Mouse (Mus musculus) bone marrow, adult 2 months (tissue): ENCODE data around the gene Trp53i11.

Source experiments
- CTCF ChIP-seq: fragments of 200-500 bp; IDR thresholded peaks from 2 replicates; pipeline ENCODE4 v1.5.1; 2011; ENCODE audit warnings: low read length, control low read depth; ENCODE audit not compliant: control insufficient read depth, insufficient read depth
- POLR2A ChIP-seq: fragments of 200-500 bp; IDR thresholded peaks from 2 replicates; pipeline ENCODE4 v1.6.1; 2011; ENCODE audit warnings: low read depth, mild to moderate bottlenecking, control low read depth, low read length, borderline replicate concordance; ENCODE audit not compliant: control insufficient read depth

DNA sequence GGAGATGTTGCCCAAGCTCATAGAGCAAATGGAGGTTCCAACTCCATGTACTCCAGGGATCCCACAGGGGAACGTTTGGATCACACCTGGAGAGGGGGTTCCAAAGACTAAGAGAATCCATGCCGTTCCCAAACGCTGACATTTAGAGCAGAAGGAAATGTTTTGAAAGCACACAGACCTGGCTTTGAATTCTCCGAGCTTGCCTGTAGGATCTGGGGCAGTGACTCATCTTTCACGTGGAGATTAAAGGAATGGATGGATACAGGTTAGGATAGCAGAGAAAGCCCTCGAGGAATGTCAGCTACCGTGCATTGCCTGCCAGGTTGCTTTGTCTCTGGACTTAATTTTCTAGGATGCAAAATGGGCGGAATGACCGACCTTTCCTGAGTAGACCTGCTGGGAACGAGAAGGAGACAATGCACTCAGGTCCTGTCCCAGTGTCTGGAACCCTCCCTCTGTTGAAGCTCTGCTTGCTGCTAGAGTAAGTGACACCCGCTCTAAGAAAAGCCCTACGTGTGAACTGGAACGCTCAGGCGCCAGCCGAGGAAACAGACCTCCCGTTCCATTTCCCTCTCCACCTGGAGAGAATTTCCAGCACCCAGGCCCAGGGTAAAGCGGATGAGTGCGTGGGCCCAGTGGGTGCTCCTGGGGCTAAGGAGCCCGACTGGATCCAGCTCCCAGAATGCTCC is 17.0 kb upstream of the Trp53i11 start:
- TF ChIP-seq CTCF (no peak), POLR2A (no peak)
